Mouse (Mus musculus): ENCODE results near the gene Abcc2. TPM values are rescaled to one million over a fixed set of nuclear protein-coding genes. Genes with fewer than 3 reads are reported as not detected.

The Abcc2 gene
- polyA plus RNA-seq (2015; fragmentation: Nextera tagmentation; extraction: Ambion mirVana): 37.7 and 38.3 TPM in 2 replicates

DNA sequence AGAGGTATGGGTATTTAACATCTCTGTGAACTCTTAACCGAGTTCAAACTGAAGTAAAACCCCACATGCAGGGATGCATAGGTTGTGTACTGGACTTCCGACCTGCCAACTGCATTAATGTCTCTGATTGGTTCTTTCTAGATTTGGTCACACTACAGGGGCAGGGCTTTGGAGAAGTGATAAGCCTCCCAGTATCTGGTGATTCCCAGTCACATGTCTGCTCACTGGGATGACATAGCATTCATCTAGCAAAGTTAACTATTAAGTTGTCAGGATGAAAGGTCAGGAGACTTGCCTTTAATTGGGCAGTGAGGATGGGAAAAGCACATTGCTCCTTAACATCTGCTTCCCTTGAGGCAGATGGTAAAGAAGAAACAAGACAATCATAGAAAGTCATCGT lies at the start of gene Abcc2:
Abcc2 (plus strand) TSS at position 213 of the 400 bp plus-strand sequence.
- DNase-seq (no peak), ATAC-seq (peak; percentile 88)
- TF ChIP-seq CTCF (IDR thresholded peaks at IDR 0.05; ENCODE audit: low read depth) (no peak), EP300 (IDR thresholded peaks at IDR 0.05; ENCODE audit: low read depth) (peak; percentile 55)
- Histone ChIP-seq H3K27ac (ENCODE audit: low read depth) (peak within 1 kb of the TSS; percentile 80), H3K4me2 (ENCODE audit: low read depth, low read length) (peak within 1 kb of the TSS; percentile 38), H3K36me3 (replicated peaks; ENCODE audit: insufficient read depth, low read length) (no peaks in the 10 kb centered on the region), H3K27me3 (ENCODE audit: insufficient read depth, low read length) (no peaks in the 10 kb centered on the region), H3K4me3 (ENCODE audit: low read depth, low read length) (peak within 1 kb of the TSS; percentile 43), H3K9me3 (ENCODE audit: low read length) (no peaks in the 10 kb centered on the region), H3K4me1 (ENCODE audit: insufficient read depth) (0 out of 2 replicates have a peak, but pooled peaks cover 3% of the 10 kb centered on the region), H3K9ac (replicated peaks) (peak within 1 kb of the TSS; percentile 68)
- 47% methylated on average over 3 of the region's 3 CpGs for WGBS (ENCODE audit: insufficient replicate concordance)

GRCm38 (mm10) chr19:43738409-43738808 lies 43.6 kb upstream of the Abcc2 start:
- Histone ChIP-seq H3K9ac (replicated peaks) (no peak overlapping the region), H3K4me1 (ENCODE audit: insufficient read depth) (no peaks in the 10 kb centered on the region), H3K36me3 (replicated peaks; ENCODE audit: insufficient read depth, low read length) (peaks cover 77% of the 10 kb centered on the region), H3K4me2 (ENCODE audit: low read depth, low read length) (no peak overlapping the region), H3K9me3 (ENCODE audit: low read length) (no peaks in the 10 kb centered on the region), H3K4me3 (ENCODE audit: low read depth, low read length) (no peak overlapping the region), H3K27ac (ENCODE audit: low read depth) (no peak overlapping the region), H3K27me3 (ENCODE audit: insufficient read depth, low read length) (no peaks in the 10 kb centered on the region)
- ATAC-seq (no peak), DNase-seq (no peak)
- TF ChIP-seq EP300 (IDR thresholded peaks at IDR 0.05; ENCODE audit: low read depth) (no peak), CTCF (IDR thresholded peaks at IDR 0.05; ENCODE audit: low read depth) (no peak)
- 93% methylated on average over 10 of the region's 10 CpGs for WGBS (ENCODE audit: insufficient replicate concordance)

DNA sequence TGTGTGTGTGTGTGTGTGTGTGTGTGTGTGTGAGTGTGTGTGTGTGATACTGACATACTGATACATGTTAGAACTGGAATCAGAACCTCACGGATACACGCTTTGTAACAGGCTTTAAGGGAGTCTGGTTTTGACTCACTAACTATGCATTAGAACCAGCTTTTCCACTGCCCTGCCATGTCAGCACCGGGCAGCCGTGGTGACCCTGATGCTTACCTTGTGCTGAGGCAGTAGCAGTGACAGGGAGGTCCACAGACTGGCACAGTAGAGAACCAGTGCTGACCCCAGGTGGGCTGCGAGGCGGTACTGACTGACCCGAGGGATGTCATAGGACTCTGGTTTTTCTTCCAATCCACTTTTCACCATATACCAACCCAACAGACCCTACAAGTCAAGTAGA lies 38.6 kb upstream of the Abcc2 start:
- no peak for TF ChIP-seq EP300 (IDR thresholded peaks at IDR 0.05; ENCODE audit: low read depth)
- no peak for TF ChIP-seq CTCF (IDR thresholded peaks at IDR 0.05; ENCODE audit: low read depth)
- Histone ChIP-seq H3K9ac (replicated peaks) (no peak overlapping the region), H3K4me1 (ENCODE audit: insufficient read depth) (no peaks in the 10 kb centered on the region), H3K4me3 (ENCODE audit: low read depth, low read length) (no peak overlapping the region), H3K4me2 (ENCODE audit: low read depth, low read length) (no peak overlapping the region), H3K36me3 (replicated peaks; ENCODE audit: insufficient read depth, low read length) (peaks cover 79% of the 10 kb centered on the region), H3K27me3 (ENCODE audit: insufficient read depth, low read length) (no peaks in the 10 kb centered on the region), H3K9me3 (ENCODE audit: low read length) (no peaks in the 10 kb centered on the region), H3K27ac (ENCODE audit: low read depth) (no peak overlapping the region)
- ATAC-seq (no peak), DNase-seq (no peak)
- WGBS (ENCODE audit: insufficient replicate concordance): 92% methylated on average over 7 of the region's 7 CpGs

GRCm38 (mm10) chr19:43745740-43746139 lies 36.3 kb upstream of the Abcc2 start:
- Histone ChIP-seq H3K4me2 (ENCODE audit: low read depth, low read length) (no peak overlapping the region), H3K27me3 (ENCODE audit: insufficient read depth, low read length) (no peaks in the 10 kb centered on the region), H3K4me1 (ENCODE audit: insufficient read depth) (no peaks in the 10 kb centered on the region), H3K4me3 (ENCODE audit: low read depth, low read length) (no peak overlapping the region), H3K27ac (ENCODE audit: low read depth) (no peak overlapping the region), H3K36me3 (replicated peaks; ENCODE audit: insufficient read depth, low read length) (peaks cover 70% of the 10 kb centered on the region), H3K9me3 (ENCODE audit: low read length) (no peaks in the 10 kb centered on the region), H3K9ac (replicated peaks) (no peak overlapping the region)
- ATAC-seq (no peak), DNase-seq (no peak)
- WGBS (ENCODE audit: insufficient replicate concordance): 65% methylated on average over 3 of the region's 3 CpGs
- TF ChIP-seq CTCF (IDR thresholded peaks at IDR 0.05; ENCODE audit: low read depth): no peak
- no peak for TF ChIP-seq EP300 (IDR thresholded peaks at IDR 0.05; ENCODE audit: low read depth)

DNA sequence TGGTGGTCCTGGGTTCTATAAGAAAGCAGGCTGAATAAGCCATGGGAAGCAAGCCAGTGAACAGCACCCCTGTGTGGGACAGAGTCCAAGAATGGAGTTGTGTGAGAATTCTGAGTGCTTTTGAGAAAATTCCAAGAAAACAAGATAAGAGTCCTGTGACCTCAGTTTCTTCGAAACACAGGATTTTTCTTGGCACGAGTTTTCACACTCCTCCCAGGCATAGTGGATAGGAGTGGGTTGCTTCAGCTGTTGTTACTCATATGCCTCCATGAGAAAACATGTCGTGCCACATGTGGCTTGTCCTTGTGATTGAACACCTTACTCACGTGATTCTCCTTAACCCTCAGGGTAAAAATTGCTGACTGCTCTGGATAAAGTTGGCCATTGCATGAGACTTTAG lies 34.1 kb upstream of the Abcc2 start:
- H3K9me3 ChIP-seq (ENCODE audit: low read length): no peaks in the 10 kb centered on the region
- H3K36me3 ChIP-seq (replicated peaks; ENCODE audit: insufficient read depth, low read length): peaks cover 51% of the 10 kb centered on the region
- no peak overlapping the region for H3K9ac ChIP-seq (replicated peaks)
- no peaks in the 10 kb centered on the region for H3K4me1 ChIP-seq (ENCODE audit: insufficient read depth)
- no peak overlapping the region for H3K4me3 ChIP-seq (ENCODE audit: low read depth, low read length)
- no peak overlapping the region for H3K27ac ChIP-seq (ENCODE audit: low read depth)
- WGBS (ENCODE audit: insufficient replicate concordance): 75% methylated on average over 4 of the region's 4 CpGs
- DNase-seq (no peak), ATAC-seq (no peak)
- no peaks in the 10 kb centered on the region for H3K27me3 ChIP-seq (ENCODE audit: insufficient read depth, low read length)
- no peak overlapping the region for H3K4me2 ChIP-seq (ENCODE audit: low read depth, low read length)
- TF ChIP-seq EP300 (IDR thresholded peaks at IDR 0.05; ENCODE audit: low read depth) (no peak), CTCF (IDR thresholded peaks at IDR 0.05; ENCODE audit: low read depth) (no peak)

GRCm38 (mm10) chr19:43750008-43750407 lies 32.0 kb upstream of the Abcc2 start:
- no peak for TF ChIP-seq CTCF (IDR thresholded peaks at IDR 0.05; ENCODE audit: low read depth)
- no peak for TF ChIP-seq EP300 (IDR thresholded peaks at IDR 0.05; ENCODE audit: low read depth)
- no peak overlapping the region for H3K9ac ChIP-seq (replicated peaks)
- no peaks in the 10 kb centered on the region for H3K9me3 ChIP-seq (ENCODE audit: low read length)
- H3K27ac ChIP-seq (ENCODE audit: low read depth): no peak overlapping the region
- DNase-seq (no peak), ATAC-seq (no peak)
- H3K36me3 ChIP-seq (replicated peaks; ENCODE audit: insufficient read depth, low read length): peaks cover 38% of the 10 kb centered on the region
- no peaks in the 10 kb centered on the region for H3K27me3 ChIP-seq (ENCODE audit: insufficient read depth, low read length)
- 79% methylated on average over 2 of the region's 2 CpGs for WGBS (ENCODE audit: insufficient replicate concordance)
- no peak overlapping the region for H3K4me3 ChIP-seq (ENCODE audit: low read depth, low read length)
- H3K4me1 ChIP-seq (ENCODE audit: insufficient read depth): peaks cover 4% of the 10 kb centered on the region
- no peak overlapping the region for H3K4me2 ChIP-seq (ENCODE audit: low read depth, low read length)

Data from liver, postnatal 0 days (tissue).